Mouse (Mus musculus): ENCODE results near the gene Sorcs3.

Gene Sorcs3

DNA sequence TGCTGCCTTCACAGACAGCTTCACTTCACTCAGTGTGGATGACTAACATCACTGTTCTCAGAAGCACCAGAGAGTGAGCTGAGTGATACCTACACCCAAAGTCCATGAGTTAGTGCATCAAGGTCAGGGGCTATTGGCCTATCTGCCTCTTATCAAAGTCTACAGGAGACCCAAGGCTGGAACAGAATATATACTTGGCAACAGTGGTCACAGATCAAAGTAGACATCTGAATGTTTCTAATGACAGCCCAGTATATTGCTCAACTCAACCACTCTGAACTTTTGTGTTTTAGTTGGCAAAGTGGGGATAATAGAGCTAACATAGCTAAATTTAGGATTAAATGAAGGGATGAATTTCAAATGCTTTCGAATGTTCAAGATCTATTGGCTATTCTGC is 501.1 kb downstream of the Sorcs3 start:
- DNase-seq (ENCODE audit: low read depth): no peak

DNA sequence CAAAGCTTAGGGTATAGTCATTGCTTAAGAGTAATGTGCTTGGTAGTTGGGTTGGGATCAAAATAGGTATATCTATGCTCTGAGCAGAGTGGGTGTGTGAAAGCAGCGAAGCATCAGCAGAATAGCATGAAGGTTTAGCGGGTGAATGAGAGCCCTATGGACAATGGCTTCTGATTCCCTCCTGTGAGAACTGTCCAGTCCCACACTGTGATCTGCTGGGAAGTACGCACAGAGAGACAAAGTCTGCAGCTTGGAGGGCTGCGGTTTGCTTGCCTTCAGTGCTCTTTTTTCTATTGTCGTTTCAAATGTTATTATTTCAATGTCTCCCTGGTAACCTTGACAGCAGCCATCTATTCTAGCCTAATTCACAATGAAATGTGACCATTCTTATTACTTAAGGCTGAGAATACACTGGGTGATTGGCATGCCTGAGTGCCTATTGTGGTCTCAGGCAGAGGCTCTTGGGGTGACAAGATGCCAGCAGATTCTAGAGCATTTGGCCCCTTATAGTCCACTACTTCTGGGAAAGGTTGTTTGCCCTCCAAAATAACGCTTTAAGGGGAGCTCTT is 520.1 kb downstream of the Sorcs3 start:
- DNase-seq (ENCODE audit: low read depth): no peak

DNA sequence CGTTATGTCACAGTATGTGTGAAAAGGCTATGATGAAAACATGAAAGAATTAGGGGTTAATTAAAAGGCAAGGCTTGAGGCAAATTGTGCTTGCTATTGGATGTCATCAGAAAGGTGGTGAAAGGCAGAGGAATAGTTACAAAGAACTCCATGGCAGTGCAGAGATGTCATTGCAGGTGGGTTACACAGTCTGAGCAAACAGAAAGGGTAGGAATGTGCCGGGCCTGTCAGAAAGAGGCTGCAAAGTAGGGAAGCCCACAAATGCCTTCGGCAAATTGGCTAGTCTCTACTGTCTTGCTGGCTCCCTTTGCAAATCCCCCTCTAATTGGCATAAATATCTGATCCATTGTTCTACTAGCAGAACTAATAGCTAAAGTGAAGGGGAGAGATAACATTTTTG is 521.2 kb downstream of the Sorcs3 start:
- DNase-seq (ENCODE audit: low read depth): no peak

DNA sequence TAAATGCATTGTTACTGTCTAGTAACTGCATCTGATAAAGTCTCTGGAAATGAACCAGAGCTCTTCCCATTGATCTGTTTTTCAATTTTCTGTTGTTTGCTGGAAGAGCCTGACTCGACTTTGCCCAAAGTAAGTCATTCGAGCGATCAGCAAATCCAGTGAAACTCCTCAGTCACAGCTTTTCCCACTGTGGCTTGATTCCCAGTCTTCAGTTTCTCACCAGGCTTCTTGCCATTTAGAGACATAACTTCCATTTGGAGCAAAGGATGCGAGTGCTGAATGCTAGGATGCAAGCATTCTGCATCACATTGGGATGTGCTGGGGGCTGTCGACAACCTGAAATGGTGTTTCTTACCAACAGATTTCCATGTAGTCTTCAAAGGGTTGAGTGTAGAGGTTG is 521.8 kb downstream of the Sorcs3 start:
- DNase-seq (ENCODE audit: low read depth): no peak

DNA sequence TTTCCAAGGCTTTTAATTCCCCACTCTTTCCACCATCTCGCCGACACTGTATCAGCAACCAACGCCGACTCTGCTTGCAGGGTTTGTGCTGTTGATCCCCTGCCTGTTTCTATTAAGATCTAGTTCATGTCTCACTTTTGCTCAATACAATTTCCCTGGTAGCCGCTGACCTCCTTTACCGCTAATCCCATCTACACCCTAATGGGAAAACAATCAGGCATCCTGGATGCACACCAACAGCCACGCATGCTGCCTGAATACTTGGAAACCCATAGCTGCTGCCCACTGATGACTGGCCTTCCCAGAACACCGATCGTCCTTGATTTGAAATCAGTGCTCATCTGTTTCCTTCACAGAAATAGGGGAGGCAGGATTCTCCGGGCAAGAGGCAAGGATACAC is 525.9 kb downstream of the Sorcs3 start:
- no peak for DNase-seq (ENCODE audit: low read depth)

DNA sequence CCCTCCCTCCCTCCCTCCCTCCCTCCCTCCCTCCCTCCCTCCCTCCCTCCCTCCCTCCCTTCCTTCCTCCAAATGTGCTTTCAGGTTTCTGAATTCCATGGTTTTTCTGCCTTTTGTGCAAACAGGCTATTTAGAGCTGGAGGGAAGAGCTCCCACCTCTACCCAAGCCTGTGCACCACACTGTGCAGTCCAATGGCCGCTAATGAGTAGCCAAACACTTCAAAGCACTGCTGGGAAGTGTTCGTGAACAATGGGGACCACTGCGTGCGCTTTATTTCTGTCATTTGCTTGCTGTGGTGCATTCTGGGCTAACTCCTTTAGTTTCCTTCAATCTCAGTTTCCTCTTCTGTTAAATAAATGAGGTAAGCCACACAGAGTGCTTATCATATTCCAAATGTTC is 528.5 kb downstream of the Sorcs3 start:
- no peak for DNase-seq (ENCODE audit: low read depth)

DNA sequence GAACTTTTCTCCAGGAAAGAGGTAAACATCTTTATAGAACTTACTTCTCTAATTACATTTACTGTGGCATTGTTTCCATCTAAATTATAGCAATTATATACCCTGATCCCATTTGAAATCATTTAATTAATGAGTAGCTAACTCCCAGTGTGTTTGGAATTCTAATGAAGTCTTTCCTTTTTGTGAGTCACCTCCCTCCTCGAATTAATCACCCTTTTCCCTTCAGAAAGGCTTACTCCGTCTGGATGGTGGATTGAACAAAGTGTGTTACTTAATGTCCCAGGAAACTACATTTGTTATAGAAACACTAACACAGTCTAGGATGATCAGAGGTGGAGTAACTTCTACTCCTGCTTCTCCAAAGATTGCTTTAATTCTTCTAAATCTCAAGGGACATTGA is 531.7 kb downstream of the Sorcs3 start:
- no peak for DNase-seq (ENCODE audit: low read depth)

DNA sequence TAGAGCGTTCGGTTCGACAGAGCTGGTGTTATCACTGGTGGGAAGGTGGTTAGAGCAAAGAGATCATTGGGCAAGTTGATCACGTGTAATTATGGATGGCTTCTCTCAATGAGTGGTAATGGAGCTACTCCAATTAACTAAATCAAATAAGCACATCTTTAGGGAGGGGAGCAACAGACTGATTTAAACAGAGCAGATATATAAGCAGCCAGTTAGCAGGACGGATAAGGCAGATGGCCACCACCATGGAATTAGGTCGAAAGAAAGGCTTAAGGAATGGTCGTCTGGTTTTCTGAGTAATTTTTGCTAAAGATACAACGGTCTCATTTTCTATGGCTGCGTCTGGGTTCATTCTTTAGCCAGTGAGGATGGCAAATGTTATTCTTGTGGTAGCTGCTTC is 549.3 kb downstream of the Sorcs3 start:
- no peak for DNase-seq (ENCODE audit: low read depth)

DNA sequence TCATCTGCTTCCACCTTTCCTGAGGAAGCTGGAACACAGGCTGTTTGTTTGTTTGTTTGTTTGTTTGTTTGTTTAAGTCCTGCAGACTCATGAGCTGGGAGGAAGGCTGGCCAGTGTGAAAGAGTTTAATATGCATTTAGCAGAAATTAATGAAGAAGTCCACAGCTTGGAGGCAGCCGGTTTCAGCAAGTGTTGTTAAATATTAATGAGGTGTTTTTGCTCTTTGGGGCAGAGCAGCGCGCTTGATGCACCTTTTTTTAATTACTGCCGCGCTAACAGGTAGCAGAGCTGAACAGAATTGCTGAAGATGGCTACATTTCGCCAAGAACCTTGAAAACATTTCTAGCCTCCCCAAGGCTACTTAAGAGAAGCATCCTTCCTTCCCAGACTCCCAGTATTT is 551.0 kb downstream of the Sorcs3 start:
- no peak for DNase-seq (ENCODE audit: low read depth)

DNA sequence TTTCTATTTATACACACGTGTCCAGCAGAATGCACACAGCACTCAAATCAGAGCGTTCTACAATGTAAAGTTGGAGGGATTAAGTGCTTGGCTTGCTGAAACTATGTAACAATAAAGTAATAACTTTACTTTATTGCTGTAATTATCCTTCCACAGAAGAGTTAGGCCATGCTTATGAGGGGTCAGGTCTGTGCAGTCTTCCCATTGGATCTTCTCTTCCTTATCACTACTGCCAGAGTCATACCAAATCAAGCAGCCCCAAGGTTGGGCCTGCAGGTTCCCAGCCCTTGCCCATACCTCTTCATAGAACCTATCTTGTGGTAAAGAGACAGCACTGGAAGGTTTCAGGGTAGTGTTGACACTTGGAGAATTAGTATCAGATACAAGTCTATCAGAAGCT is 560.7 kb downstream of the Sorcs3 start:
- no peak for DNase-seq (ENCODE audit: low read depth)

DNA sequence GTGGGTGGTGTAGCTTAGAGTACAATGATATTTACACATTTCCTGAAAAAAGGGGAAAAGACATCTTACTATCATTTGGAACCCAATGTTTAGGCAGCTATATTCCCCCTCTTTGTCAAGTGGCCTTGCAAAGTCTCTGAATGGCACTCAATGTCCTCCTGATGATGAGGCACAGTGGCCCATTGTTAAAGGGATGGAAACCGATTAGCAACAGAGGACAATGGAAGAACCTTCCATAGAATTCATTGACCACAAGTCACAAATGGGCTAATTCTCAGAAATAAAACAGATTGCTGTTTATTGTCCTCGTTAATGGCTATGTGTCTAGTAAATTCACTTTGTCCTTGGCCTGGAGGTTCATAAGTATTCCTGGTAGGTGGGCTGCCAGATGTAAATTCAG is 565.7 kb downstream of the Sorcs3 start:
- DNase-seq (ENCODE audit: low read depth): no peak

DNA sequence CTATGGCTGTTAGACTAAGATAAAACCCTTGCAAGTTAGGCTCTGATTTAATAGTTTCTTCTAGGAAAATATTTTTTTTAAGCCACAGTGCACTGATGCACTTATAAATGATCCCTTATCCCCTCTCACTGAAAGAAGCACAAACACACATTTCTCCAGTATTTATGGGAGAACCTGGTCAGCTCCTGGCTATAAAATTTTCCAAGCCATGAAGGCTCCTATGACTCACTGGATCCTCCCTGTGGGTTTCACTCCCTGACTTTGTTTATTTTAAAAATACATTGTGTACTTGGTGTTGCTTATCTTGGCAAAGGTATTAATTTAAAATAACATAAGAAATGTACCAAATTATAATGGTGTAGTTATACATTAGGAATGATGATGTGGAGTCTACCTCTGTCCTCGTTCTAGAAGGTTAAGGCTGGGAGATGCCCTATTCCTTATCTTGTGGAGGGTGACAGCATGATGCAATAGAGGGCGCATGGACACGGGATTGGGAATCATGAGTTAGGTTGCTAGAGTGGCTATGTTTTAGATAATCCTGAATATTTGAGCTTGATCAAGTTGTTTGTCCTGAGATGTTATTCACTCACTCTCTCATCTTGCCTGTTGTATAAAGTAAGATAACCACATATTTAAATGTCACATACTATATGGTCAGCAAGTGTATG is 573.4 kb downstream of the Sorcs3 start:
- no peak for DNase-seq (ENCODE audit: low read depth)

DNA sequence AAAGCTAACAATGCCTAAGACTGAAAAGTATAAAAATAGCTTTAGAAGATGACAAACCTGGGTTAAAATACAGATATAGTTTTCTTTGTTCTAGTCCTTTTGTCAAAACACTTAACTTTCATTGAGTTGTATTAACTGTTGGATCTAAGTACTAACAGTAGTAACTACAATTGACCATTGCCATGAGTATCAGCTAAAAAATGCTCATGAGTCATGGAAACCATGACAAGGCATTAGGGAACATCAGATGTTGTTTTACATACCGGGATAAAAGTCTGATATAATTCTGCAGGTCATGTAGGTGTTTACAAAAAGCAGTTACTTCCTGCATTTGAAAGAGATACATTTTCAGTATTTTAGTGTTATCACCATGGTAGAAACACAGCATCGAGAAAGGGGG is 575.0 kb downstream of the Sorcs3 start:
- DNase-seq (ENCODE audit: low read depth): no peak

DNA sequence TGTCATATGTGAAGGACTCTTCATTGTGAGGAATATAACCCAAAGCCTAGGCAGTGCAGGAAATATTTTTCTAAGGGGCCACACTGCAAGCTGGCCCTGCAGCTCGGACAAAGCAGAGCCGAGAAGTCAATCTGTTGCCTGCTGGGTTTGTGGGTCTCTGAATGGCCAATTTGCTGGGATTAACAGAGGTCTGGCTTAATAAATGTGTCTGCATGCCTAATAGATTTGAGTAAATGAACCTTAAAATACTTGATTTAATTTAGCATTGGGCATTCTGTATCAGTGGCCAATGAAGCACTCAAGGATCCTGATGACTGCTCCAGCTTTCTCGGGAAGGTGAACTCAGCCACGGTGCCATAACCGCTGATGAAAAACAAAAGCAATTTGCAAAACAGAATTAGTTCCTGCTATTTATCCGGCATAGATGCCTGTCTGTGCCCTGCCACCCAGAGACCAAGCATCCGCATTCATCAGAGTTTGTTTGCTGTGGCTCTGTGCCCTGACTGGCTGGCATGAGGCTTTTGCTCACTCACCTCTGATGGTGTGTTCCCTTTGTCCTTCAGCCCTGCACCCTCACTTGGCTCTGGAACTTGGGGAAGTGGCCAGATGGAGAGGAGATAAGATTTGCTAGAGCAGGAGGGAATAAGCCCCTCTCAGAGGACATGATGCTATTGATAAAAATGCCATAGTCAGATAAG is 576.3 kb downstream of the Sorcs3 start:
- no peak for DNase-seq (ENCODE audit: low read depth)

DNA sequence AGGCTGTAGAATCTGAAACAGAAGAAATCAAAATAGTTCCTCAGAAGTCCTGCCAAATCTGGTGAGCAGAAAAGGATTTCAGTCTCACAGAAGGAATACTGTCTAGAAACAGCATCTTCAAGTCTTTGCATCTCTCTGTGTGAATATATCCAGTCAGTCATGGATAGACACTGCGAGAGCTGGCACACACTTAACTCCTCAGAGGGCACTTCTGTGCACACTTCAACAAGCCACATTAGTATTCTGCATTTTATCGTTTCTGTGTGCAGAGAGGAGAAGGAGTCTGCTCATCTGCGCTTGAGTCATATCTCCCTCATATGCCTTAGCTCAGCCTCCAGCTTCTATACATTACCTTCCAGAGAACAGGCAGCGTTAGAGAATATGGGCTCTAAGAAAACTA is 581.4 kb downstream of the Sorcs3 start:
- DNase-seq (ENCODE audit: low read depth): no peak

DNA sequence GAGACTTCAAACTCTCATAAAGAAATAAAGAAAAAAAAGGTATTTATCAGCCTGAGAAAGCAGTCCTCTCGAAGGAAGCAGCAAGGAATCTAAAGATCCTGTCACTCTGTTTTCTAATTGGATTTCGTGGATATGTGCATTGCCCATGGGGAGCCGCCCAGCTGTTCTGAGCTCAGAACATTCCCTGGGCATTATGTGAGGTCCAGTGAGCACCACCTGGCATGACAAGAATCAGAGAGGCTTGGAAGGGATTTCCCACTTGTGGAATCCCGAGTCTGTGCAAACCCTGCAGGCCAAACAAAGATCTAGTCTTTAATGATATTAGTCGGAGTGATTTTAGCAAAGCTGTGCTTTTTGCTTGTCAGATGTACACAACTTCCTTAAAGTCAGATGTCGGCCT is 598.7 kb downstream of the Sorcs3 start:
- DNase-seq (ENCODE audit: low read depth): no peak

DNA sequence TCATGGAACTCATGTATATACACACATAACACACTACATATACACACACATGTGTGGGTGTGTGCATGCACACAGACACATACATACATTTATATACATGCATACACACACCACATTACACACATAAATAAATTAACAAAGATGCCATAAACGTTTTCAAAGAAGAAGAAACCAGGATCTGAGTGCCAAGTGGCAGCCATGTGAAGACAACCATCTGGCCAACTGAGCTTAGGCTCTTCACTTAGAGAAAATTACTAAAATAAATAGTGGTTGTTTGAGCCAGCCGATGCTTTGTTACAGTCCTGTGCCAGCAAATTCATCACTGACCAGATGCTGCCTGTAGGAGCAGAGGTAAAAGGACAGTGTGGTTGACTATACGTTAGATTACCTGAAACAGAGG is 605.7 kb downstream of the Sorcs3 start:
- no peak for DNase-seq (ENCODE audit: low read depth)

DNA sequence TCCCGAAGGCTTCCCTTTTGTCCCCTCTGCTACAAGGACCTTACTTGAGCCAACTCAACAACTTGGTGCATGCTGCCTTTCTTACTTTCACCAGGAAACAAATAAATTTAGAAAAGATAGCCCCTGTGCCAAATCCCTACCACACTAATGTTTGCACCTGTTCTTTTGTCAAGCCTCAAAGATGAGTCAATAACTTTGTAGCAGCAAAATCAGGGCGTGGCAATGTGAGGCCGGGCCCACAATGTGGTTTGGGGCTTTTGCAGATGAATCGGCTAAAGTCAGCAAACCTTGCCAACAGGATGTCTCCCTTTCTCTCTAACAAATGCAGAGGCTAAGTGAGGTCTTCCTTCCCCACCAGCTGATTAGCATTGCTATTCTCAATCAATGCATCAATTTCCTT is 608.0 kb downstream of the Sorcs3 start:
- no peak for DNase-seq (ENCODE audit: low read depth)

DNA sequence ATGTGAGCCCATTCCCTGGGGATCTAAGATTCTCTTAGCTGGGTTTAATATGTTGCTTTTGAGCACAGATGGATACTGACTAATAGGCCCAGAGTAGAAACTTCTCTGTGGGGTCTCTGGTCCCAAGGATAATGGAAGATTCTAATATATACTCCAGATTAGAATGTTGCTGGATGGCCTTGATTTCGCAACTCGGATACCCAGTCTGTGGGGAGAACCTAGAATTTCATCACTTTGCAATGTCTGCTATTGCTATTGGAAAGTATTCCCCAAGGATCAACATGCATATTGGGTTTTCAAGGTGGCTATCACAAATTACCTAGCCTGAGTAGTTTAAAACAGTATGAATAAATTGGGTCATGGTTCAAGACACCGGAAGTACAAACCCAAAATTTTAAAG is 609.2 kb downstream of the Sorcs3 start:
- DNase-seq (ENCODE audit: low read depth): no peak

DNA sequence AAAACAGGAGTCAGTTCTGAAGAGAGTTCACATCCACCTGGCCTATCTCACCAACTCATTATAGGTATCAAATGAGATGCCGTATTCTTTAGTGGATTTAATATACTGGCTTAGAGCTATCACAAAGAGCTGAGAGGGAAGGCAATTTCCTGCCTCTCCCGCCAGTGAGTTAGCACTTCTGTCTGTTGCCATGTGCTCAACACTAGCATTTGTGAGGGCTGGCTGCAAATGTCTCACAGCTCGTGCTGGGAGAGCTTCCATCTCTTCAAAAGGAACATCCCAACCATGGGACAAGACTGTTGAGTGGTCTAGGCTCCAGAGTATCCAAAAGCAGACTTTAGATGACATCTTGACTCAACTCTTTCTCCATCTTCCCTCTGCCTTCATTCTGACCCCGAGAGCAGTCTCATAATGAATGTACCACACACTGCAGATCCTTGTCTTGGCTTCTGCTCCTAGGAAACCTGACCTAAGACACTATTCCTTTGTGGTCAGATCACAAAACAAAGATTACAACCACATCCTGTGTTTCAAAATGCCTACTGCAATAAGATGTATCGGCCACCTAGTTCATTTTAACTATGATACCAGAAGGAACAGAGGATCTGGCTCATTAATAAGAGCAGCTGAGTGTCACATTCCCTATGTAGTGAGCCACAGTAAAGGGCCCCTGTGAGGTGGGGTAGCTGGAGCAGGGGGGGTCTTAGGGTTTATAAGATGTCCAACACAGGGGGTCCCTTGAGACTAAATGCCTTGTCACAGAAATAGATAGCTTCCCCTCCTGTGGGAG is 614.9 kb downstream of the Sorcs3 start:
- no peak for DNase-seq (ENCODE audit: low read depth)

DNA sequence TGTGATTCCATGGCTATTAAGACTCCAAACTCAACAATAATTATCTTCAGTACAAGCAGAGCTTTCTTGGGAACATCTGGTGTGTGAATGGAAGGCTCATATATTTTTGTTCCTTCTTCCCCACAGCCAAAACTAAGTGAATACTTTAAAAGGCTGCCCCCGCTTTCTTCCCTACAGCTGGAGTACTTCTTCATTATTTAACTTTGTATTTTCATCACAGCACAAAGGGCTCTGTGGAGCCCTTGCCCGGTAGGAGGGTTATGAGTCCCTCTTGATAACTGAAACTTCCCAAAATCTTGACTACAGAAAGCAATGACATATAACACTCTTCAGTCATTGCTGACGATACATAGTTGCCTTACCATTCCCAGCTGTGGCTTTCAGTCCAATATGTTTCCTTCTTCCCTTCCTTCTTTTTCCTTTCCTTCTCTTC is 615.5 kb downstream of the Sorcs3 start:
- DNase-seq (ENCODE audit: low read depth): no peak

DNA sequence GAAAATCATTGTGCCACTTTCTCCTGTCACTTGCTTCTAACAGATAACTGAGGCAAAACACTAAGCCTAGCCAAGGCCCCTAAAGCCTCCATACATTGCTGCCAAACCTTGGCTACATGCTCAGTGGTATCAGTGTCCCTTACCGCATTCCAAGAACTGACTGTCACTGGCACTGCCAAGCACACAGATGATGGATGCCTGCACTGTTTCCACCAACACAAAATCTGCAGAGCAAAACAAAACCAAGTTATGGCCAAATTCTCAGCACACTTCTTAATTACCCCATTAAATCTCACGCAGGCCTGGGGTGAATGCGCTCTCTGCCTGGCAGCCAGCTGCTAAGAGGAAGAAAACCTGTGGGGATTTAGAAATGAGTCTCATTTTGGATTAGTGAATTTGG is 628.5 kb downstream of the Sorcs3 start:
- DNase-seq (ENCODE audit: low read depth): no peak

DNA sequence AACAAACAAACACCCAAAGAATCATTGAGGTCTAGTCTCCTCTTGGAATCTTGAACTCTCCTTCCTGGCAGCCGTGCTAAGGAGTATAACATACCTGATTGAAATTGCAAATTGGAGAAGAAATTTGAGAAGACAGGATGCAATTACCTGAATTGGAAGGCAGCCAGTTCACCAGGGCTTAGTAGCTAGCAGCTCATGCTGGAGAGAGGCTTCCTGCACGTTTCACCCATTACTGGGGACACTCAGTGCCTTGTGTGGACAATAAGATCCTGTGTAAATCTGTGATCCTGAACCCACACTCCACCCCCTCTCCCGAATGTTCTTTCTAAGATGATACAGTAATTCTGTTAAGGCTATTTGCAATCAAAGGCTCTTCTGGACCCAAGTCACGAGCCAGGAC is 633.6 kb downstream of the Sorcs3 start:
- no peak for DNase-seq (ENCODE audit: low read depth)

Data from induced T-regulatory cell, adult 2 months (primary cell).